Mouse (Mus musculus) left cerebral cortex, adult 8-10 months (tissue): Measurements from ENCODE around the gene Zbed5. TPM values are rescaled to one million over a fixed set of nuclear protein-coding genes. Genes with fewer than 3 reads are reported as not detected.
"Not testable (repeated sequence)": the region's sequence is repeated elsewhere in the genome, so short reads cannot be mapped to it uniquely, and the experiment has no call there.

Source experiments
- DNase-seq, 2 experiments: peaks; one replicate each; pipeline ENCODE4 v3.0.0; 2022; ENCODE audit warnings: low spot score in 2 of 2
- total RNA-seq, 4 experiments: library from RNA; stranded (reverse); gene quantifications; 2 replicates each; pipeline ENCODE4 v1.2.4; 2022

Gene Zbed5
- 1 to 10 TPM; 6.9 to 9.6 (median 7.9) TPM for total RNA-seq

GRCm38 (mm10) chr5:129895198-129896088 is at the start of gene Zbed5:
Gene Zbed5, plus strand, starts transcription at chr5:129895723.
- DNase-seq = peak; percentile 74 to 89

GRCm38 (mm10) chr5:129846752-129847557 is 48.6 kb upstream of the Zbed5 start, which contains the start of gene Sumf2:
Gene Sumf2, plus strand, starts transcription at chr5:129846986.
- DNase-seq = peak; percentile 91 to 92

- no peak for DNase-seq
Observed at GRCm38 (mm10) chr5:129847558-129847820, 48.0 kb upstream of the Zbed5 start.

GRCm38 (mm10) chr5:129855163-129855562 is 40.4 kb upstream of the Zbed5 start:
- no peak for DNase-seq

GRCm38 (mm10) chr5:129856414-129856813 is 39.1 kb upstream of the Zbed5 start:
- DNase-seq = no peak

- no peak for DNase-seq
Observed at GRCm38 (mm10) chr5:129862325-129862724, 33.2 kb upstream of the Zbed5 start.

GRCm38 (mm10) chr5:129864467-129864866 is 31.1 kb upstream of the Zbed5 start:
- no peak for DNase-seq

- no peak for DNase-seq
Observed at GRCm38 (mm10) chr5:129865841-129866240, 29.7 kb upstream of the Zbed5 start.

- no peak for DNase-seq
Observed at GRCm38 (mm10) chr5:129869238-129869995, 26.1 kb upstream of the Zbed5 start.

GRCm38 (mm10) chr5:129871238-129871637 is 24.3 kb upstream of the Zbed5 start:
- no peak for DNase-seq

- no peak for DNase-seq
Observed at GRCm38 (mm10) chr5:129873942-129874341, 21.6 kb upstream of the Zbed5 start.

GRCm38 (mm10) chr5:129875098-129875497 is 20.4 kb upstream of the Zbed5 start:
- DNase-seq = no peak

- peak in 1 of 2 experiments; percentile 48 for DNase-seq
Observed at GRCm38 (mm10) chr5:129877731-129878455, 17.6 kb upstream of the Zbed5 start.

GRCm38 (mm10) chr5:129878946-129879345 is 16.6 kb upstream of the Zbed5 start:
- DNase-seq = peak in 1 of 2 experiments; percentile 39

- DNase-seq = no peak
Observed at GRCm38 (mm10) chr5:129879888-129880287, 15.6 kb upstream of the Zbed5 start.

- no peak for DNase-seq
Observed at GRCm38 (mm10) chr5:129886271-129886670, 9.3 kb upstream of the Zbed5 start.

- peak; percentile 95 to 96 for DNase-seq
Observed at GRCm38 (mm10) chr5:129886911-129887636, 8.4 kb upstream of the Zbed5 start, which contains the start of gene Chchd2. Gene Chchd2, minus strand, starts transcription at chr5:129887470.

GRCm38 (mm10) chr5:129890390-129890789 is 5.1 kb upstream of the Zbed5 start:
- DNase-seq = not testable (repeated sequence)

GRCm38 (mm10) chr5:129898449-129898848 is 2.9 kb downstream of the Zbed5 start, which contains the start of gene Phkg1:
Gene Phkg1, minus strand, starts transcription at chr5:129898549.
- DNase-seq = no peak

- no peak for DNase-seq
Observed at GRCm38 (mm10) chr5:129907775-129908174, 12.3 kb downstream of the Zbed5 start.
